Mouse (Mus musculus): ENCODE measurements around the gene Dync1i2. TPM values are rescaled to one million over a fixed set of nuclear protein-coding genes. Genes with fewer than 3 reads are reported as not detected.

Gene Dync1i2
- polyA plus RNA-seq, 1 experiment from 2014 or later = 78.5 TPM

DNA sequence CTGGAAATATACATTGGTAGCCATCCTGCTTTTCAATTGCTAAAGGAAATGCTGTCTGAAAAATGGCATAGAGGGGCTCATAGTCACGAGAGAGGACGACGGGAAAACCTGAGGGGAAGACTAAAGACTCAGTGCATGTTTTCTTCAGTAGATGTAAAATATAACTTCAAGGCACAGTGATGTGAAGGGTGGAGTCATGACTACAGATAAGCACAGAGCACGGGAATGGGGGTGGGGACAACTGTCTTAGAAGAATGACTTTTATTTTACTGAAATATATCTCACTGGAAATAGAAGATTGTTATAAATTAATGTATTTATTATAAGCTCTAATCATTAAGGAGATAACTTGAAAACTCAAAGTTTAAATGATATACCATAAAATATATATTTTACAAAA lies 58.6 kb downstream of the Dync1i2 start:
- WGBS (ENCODE audit: insufficient replicate concordance) = 55% methylated on average over 4 of the region's 4 CpGs
- no peak overlapping the region for H3K4me2 ChIP-seq
- no peak for ATAC-seq (replicated peaks; ENCODE audit: insufficient number of reproducible peaks, low FRiP score, low TSS enrichment)

DNA sequence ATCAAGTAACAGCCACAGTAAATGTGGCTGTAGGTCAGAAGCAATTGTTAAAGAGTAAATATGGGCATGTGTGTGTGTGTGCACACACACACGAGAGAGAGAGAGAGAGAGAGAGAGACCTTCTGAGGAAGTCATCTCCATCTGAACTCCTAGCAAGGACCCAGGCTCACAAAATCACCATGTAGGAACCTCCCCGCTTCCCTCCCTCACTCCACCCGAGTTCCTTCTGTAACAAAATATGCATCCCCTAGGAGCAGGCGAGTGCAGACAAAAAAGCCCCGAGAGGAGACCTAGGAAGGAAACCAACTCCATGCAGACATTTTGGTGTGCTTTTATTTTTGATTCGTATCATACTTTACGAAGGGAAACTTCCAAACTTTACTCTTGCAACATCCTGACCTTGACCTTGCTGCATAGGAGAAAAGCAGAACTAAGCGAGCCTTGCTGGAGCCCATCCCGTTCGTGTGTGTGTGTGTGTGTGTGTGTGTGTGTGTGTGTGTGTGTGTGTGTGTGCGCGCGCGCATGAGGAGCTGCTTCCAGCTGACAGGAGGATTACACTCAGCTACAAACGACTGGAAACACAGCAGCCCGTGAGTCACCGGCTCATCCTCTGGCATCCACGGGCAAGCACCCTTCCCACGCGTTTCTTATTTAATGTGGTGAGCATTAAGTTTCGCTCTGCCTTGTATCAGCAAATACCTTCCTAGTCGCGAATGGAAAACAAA lies 62.6 kb downstream of the Dync1i2 start:
- no peaks in the 10 kb centered on the region for H3K27me3 ChIP-seq (ENCODE audit: control insufficient read depth, insufficient read depth, low read length)
- H3K36me3 ChIP-seq (ENCODE audit: control insufficient read depth, insufficient read depth, low read length) = peaks cover 12% of the 10 kb centered on the region; the same call in 1 of the 2 replicates
- H3K4me1 ChIP-seq (ENCODE audit: control insufficient read depth, insufficient read depth, low read length) = no peaks in the 10 kb centered on the region
- H3K9ac ChIP-seq (ENCODE audit: low read depth, low read length) = no peak overlapping the region
- H3K4me3 ChIP-seq (ENCODE audit: low read depth, low read length) = no peak overlapping the region
- H3K27ac ChIP-seq (ENCODE audit: low read depth, low read length) = no peak overlapping the region
- H3K9me3 ChIP-seq (replicated peaks; ENCODE audit: control insufficient read depth, low read length) = no peaks in the 10 kb centered on the region
- H3K4me2 ChIP-seq = no peak overlapping the region
- no peak for ATAC-seq (replicated peaks; ENCODE audit: insufficient number of reproducible peaks, low FRiP score, low TSS enrichment)
- 69% methylated on average over 23 of the region's 23 CpGs for WGBS (ENCODE audit: insufficient replicate concordance)

More for the DNA sequence above, 58.6 kb downstream of the Dync1i2 start:
- no peaks in the 10 kb centered on the region for H3K27me3 ChIP-seq (ENCODE audit: control insufficient read depth, insufficient read depth, low read length)
- no peak overlapping the region for H3K27ac ChIP-seq (ENCODE audit: low read depth, low read length)
- H3K4me1 ChIP-seq (ENCODE audit: control insufficient read depth, insufficient read depth, low read length) = no peaks in the 10 kb centered on the region
- H3K9ac ChIP-seq (ENCODE audit: low read depth, low read length) = no peak overlapping the region
- peaks cover 9% of the 10 kb centered on the region for H3K36me3 ChIP-seq (ENCODE audit: control insufficient read depth, insufficient read depth, low read length)
- no peak overlapping the region for H3K4me3 ChIP-seq (ENCODE audit: low read depth, low read length)
- H3K9me3 ChIP-seq (replicated peaks; ENCODE audit: control insufficient read depth, low read length) = no peaks in the 10 kb centered on the region

DNA sequence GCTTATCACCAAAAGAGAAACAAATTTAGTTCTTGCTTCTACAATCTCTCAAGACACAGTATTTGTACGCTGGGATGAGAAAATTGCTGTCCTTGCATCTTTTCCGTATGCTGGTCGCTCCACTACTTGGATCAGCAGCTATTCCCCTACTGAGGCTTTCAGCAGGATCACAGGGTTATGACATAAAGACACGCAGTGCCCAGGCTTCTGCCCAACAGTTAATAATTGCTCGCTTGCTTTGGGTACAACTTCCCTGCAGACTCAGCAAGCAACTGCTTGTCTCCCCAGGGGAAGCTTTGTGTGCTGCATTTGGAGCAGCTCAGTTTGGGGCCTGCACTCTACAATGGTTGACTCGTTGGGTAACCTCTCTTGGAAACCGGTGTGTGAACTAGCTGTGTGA lies 64.2 kb downstream of the Dync1i2 start:
- ATAC-seq (replicated peaks; ENCODE audit: insufficient number of reproducible peaks, low FRiP score, low TSS enrichment) = no peak
- H3K27me3 ChIP-seq (ENCODE audit: control insufficient read depth, insufficient read depth, low read length) = no peaks in the 10 kb centered on the region
- WGBS (ENCODE audit: insufficient replicate concordance) = 88% methylated on average over 7 of the region's 7 CpGs
- H3K9me3 ChIP-seq (replicated peaks; ENCODE audit: control insufficient read depth, low read length) = no peaks in the 10 kb centered on the region
- H3K4me2 ChIP-seq = no peak overlapping the region
- no peaks in the 10 kb centered on the region for H3K4me1 ChIP-seq (ENCODE audit: control insufficient read depth, insufficient read depth, low read length)
- no peak overlapping the region for H3K27ac ChIP-seq (ENCODE audit: low read depth, low read length)
- no peak overlapping the region for H3K4me3 ChIP-seq (ENCODE audit: low read depth, low read length)
- H3K36me3 ChIP-seq (ENCODE audit: control insufficient read depth, insufficient read depth, low read length) = peaks cover 12% of the 10 kb centered on the region; the same call in 1 of the 2 replicates
- H3K9ac ChIP-seq (ENCODE audit: low read depth, low read length) = no peak overlapping the region

DNA sequence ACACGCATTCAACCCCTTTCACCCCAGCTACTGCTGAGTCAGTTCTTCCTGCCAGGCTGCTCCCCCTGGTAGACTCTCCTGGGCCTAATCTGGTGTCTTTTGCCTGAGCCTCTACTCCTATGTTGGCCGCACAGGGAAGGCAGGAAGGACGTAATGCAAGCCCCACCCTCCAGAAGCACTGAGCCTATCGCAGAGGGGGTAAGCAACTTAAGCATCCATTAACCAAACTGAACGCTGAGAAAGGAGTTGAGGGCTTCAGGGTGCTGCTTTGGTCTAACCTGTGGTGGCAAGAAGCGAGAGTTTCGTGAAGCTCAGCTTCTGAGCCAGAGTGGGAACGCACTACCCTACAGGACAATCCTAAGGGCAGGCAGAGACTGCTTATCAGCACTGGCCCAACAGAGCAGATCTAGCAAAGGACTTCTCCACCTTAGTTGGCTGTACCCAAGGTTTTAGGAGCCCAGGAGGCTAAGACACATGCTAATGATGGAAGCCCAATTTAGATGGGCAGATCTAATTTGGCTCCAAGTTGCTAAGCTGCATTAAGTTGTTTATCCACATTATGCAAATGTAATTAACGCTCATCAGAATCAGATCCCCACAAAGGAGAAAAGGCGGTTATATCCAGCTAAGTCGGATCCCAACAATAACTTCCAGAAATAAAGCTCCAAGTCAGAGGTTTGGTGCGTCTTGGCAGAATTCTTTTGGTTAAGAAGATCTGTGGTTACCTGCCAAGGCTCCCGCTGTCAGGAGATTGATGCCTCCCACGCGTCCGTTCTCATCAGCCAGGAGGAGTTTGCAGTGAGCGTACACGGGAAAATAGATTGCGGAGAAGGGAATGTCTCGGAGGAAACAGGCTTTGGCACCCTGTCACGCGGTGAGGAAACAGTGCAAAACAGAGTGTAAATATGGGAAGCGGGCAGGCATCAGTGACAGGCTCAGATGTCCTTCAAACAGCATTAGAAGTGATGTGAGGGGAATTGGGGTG lies 67.6 kb downstream of the Dync1i2 start:
- H3K36me3 ChIP-seq (ENCODE audit: control insufficient read depth, insufficient read depth, low read length) = peaks cover 20% of the 10 kb centered on the region
- 77% methylated on average over 23 of the region's 23 CpGs for WGBS (ENCODE audit: insufficient replicate concordance)
- H3K4me2 ChIP-seq = no peak overlapping the region
- H3K27me3 ChIP-seq (ENCODE audit: control insufficient read depth, insufficient read depth, low read length) = no peaks in the 10 kb centered on the region
- no peak overlapping the region for H3K4me3 ChIP-seq (ENCODE audit: low read depth, low read length)
- no peaks in the 10 kb centered on the region for H3K4me1 ChIP-seq (ENCODE audit: control insufficient read depth, insufficient read depth, low read length)
- no peaks in the 10 kb centered on the region for H3K9me3 ChIP-seq (replicated peaks; ENCODE audit: control insufficient read depth, low read length)
- no peak overlapping the region for H3K9ac ChIP-seq (ENCODE audit: low read depth, low read length)
- no peak overlapping the region for H3K27ac ChIP-seq (ENCODE audit: low read depth, low read length)
- ATAC-seq (replicated peaks; ENCODE audit: insufficient number of reproducible peaks, low FRiP score, low TSS enrichment) = no peak

DNA sequence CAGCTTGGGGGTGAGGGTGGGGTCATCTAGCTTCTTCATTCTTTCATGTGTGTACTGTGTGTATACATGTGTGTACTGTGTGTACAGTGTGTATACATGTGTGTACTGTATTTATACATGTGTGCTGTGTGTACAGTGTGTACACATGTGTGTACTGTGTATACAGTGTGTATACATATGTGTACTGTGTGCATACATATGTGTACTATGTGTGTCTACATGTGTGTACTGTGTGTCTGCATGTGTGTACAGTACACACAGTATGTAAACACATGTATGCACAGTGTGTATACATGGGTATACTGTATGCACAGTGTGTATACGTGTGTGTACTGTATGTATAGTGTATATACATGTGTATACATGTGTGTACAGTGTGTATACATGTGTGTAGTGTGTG lies 70.5 kb downstream of the Dync1i2 start:
- H3K36me3 ChIP-seq (ENCODE audit: control insufficient read depth, insufficient read depth, low read length) = peaks cover 17% of the 10 kb centered on the region
- WGBS (ENCODE audit: insufficient replicate concordance) = 78% methylated on average over 1 of the region's 1 CpGs
- no peak for ATAC-seq (replicated peaks; ENCODE audit: insufficient number of reproducible peaks, low FRiP score, low TSS enrichment)

DNA sequence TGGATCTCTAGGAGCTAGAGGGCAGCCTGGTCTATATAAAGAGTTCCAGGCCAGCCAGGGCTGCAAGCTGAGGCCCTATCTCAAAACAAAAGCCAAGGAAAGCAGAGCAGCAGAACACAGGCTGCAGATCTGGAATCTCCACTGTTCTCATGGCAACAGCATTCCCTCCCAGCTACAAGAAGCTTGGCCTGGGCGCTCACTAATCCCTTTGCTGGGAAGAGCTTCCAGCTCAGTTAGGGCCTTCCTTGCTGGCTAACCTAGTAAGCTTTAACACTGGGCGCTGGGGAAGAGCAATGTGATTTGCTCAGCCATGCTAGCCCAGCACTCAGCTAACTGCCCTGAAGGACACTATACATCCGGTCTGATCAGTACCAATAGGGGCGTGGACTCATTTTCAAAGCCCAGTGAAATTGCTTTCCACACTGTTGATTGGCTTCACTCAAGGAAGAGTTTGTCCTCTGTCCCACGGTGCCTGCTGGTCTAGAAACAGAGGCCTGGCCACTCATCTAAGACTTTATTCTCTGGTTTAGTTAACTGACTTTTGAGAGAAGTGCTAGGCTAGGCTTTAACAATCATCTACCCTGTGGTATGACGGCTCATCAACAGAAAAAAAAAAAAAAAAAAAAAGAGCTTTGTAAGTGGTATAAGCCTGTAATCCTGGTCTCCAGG lies 78.7 kb downstream of the Dync1i2 start:
- Histone ChIP-seq H3K36me3 (ENCODE audit: control insufficient read depth, insufficient read depth, low read length) (peaks cover 3% of the 10 kb centered on the region; the same call in 1 of the 2 replicates), H3K4me2 (no peak overlapping the region), H3K4me3 (ENCODE audit: low read depth, low read length) (no peak overlapping the region), H3K27ac (ENCODE audit: low read depth, low read length) (no peak overlapping the region), H3K4me1 (ENCODE audit: control insufficient read depth, insufficient read depth, low read length) (peaks cover 4% of the 10 kb centered on the region; the same call in 1 of the 2 replicates), H3K9me3 (replicated peaks; ENCODE audit: control insufficient read depth, low read length) (no peaks in the 10 kb centered on the region), H3K9ac (ENCODE audit: low read depth, low read length) (no peak overlapping the region), H3K27me3 (ENCODE audit: control insufficient read depth, insufficient read depth, low read length) (no peaks in the 10 kb centered on the region)
- 54% methylated on average over 6 of the region's 6 CpGs for WGBS (ENCODE audit: insufficient replicate concordance)
- no peak for ATAC-seq (replicated peaks; ENCODE audit: insufficient number of reproducible peaks, low FRiP score, low TSS enrichment)

More for the DNA sequence above, 70.5 kb downstream of the Dync1i2 start:
- Histone ChIP-seq H3K4me1 (ENCODE audit: control insufficient read depth, insufficient read depth, low read length) (no peaks in the 10 kb centered on the region), H3K9ac (ENCODE audit: low read depth, low read length) (no peak overlapping the region), H3K4me3 (ENCODE audit: low read depth, low read length) (no peak overlapping the region), H3K9me3 (replicated peaks; ENCODE audit: control insufficient read depth, low read length) (no peaks in the 10 kb centered on the region), H3K4me2 (no peak overlapping the region), H3K27ac (ENCODE audit: low read depth, low read length) (no peak overlapping the region), H3K27me3 (ENCODE audit: control insufficient read depth, insufficient read depth, low read length) (no peaks in the 10 kb centered on the region)

DNA sequence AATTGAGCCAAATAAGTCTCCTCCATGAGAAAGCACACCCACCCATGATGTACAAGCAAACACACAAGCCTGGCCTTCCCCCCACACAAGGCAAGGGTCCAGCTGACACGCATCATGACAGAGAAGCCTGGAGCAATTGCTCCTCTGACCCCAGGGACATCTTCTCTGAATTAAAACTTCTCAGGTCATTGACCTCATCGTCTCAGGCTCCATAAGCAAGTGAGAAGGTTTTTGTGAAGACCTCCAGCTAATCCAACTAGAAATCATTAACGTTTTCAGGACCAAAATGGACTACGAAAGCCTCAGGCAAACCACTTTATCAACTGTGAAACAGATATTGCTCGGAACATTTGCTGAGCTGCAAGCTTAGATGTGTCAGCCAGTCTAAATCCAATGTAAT lies 80.1 kb downstream of the Dync1i2 start:
- peaks cover 7% of the 10 kb centered on the region; the same call in 1 of the 2 replicates for H3K36me3 ChIP-seq (ENCODE audit: control insufficient read depth, insufficient read depth, low read length)
- no peak overlapping the region for H3K9ac ChIP-seq (ENCODE audit: low read depth, low read length)
- no peak for ATAC-seq (replicated peaks; ENCODE audit: insufficient number of reproducible peaks, low FRiP score, low TSS enrichment)
- H3K4me3 ChIP-seq (ENCODE audit: low read depth, low read length) = no peak overlapping the region
- H3K4me2 ChIP-seq = no peak overlapping the region
- no peaks in the 10 kb centered on the region for H3K27me3 ChIP-seq (ENCODE audit: control insufficient read depth, insufficient read depth, low read length)
- H3K4me1 ChIP-seq (ENCODE audit: control insufficient read depth, insufficient read depth, low read length) = peaks cover 4% of the 10 kb centered on the region; the same call in 1 of the 2 replicates
- no peak overlapping the region for H3K27ac ChIP-seq (ENCODE audit: low read depth, low read length)
- no peaks in the 10 kb centered on the region for H3K9me3 ChIP-seq (replicated peaks; ENCODE audit: control insufficient read depth, low read length)
- 64% methylated on average over 5 of the region's 5 CpGs for WGBS (ENCODE audit: insufficient replicate concordance)

DNA sequence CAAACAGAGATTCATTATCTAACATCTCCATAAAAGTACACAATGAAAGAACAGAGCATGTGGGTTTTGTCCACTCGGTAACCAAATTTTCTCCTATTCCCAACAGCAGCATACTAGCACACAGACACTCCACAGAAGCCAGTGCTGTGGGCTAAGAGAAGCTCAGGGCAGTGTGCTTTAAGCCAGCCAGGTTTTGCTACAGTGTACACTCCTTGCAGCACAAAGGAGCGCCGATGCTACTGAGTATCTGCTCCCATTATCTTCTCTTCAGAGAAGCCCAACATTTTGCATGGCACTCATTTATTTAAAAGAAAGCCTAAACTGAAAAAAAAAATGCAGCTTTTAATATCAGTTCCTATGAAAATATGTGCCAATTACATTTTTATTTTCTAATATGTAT lies 82.5 kb downstream of the Dync1i2 start:
- no peak overlapping the region for H3K27ac ChIP-seq (ENCODE audit: low read depth, low read length)
- H3K36me3 ChIP-seq (ENCODE audit: control insufficient read depth, insufficient read depth, low read length) = 0 out of 2 replicates have a peak, but pooled peaks cover 5% of the 10 kb centered on the region
- H3K27me3 ChIP-seq (ENCODE audit: control insufficient read depth, insufficient read depth, low read length) = no peaks in the 10 kb centered on the region
- H3K9ac ChIP-seq (ENCODE audit: low read depth, low read length) = no peak overlapping the region
- 60% methylated on average over 3 of the region's 3 CpGs for WGBS (ENCODE audit: insufficient replicate concordance)
- H3K4me1 ChIP-seq (ENCODE audit: control insufficient read depth, insufficient read depth, low read length) = peaks cover 4% of the 10 kb centered on the region; the same call in 1 of the 2 replicates
- H3K9me3 ChIP-seq (replicated peaks; ENCODE audit: control insufficient read depth, low read length) = no peaks in the 10 kb centered on the region
- no peak overlapping the region for H3K4me3 ChIP-seq (ENCODE audit: low read depth, low read length)
- no peak overlapping the region for H3K4me2 ChIP-seq
- no peak for ATAC-seq (replicated peaks; ENCODE audit: insufficient number of reproducible peaks, low FRiP score, low TSS enrichment)

All from heart, embryonic 11.5 days (tissue).